Mouse (Mus musculus): ENCODE data around the gene Sgms1.

GRCm38 (mm10) chr19:32234717-32235434 is 154.6 kb downstream of the Sgms1 start:
- TF ChIP-seq POLR2A (IDR thresholded peaks at IDR 0.05; ENCODE audit: insufficient read length, low read depth) (no peak), E2F4 (IDR thresholded peaks at IDR 0.05; ENCODE audit: insufficient read depth) (no peak), USF1 (IDR thresholded peaks at IDR 0.05; ENCODE audit: low read depth) (no peak), MAX (IDR thresholded peaks at IDR 0.05; ENCODE audit: low read depth) (no peak)

Measured in myocyte (in vitro differentiated cells).